Mouse (Mus musculus) forebrain, embryonic 13.5 days (tissue): ENCODE measurements around the gene Trpm1. TPM values are rescaled to one million over a fixed set of nuclear protein-coding genes. Genes with fewer than 3 reads are reported as not detected.

Experiments used
- ATAC-seq: fragments of 200-750 bp; cut with Nextera tagmentation; 2 replicates; pipeline ENCODE4 v1.8.0; 2017
- H3K27ac ChIP-seq: fragments of 300-500 bp; sonication (generic); 2 replicates; pipeline ENCODE4 v1.5.1; 2015; ENCODE audit warnings: inconsistent platforms, mild to moderate bottlenecking, moderate library complexity
- H3K27me3 ChIP-seq: fragments of 300-500 bp; sonication (generic); 2 replicates; pipeline ENCODE4 v1.6.1; 2015; ENCODE audit warnings: mild to moderate bottlenecking, inconsistent platforms
- H3K36me3 ChIP-seq: fragments of 300-500 bp; sonication (generic); 2 replicates; pipeline ENCODE4 v1.6.1; 2015; ENCODE audit warnings: mild to moderate bottlenecking, inconsistent platforms; ENCODE audit not compliant: poor library complexity, severe bottlenecking
- H3K4me1 ChIP-seq: fragments of 300-500 bp; sonication (generic); 2 replicates; pipeline ENCODE4 v1.6.1; 2015; ENCODE audit warnings: inconsistent platforms
- H3K4me2 ChIP-seq: fragments of 300-500 bp; sonication (generic); 2 replicates; pipeline ENCODE4 v1.6.1; 2015; ENCODE audit warnings: inconsistent platforms, mild to moderate bottlenecking, moderate library complexity
- H3K4me3 ChIP-seq: fragments of 300-500 bp; sonication (generic); 2 replicates; pipeline ENCODE4 v1.5.1; 2015; ENCODE audit warnings: mild to moderate bottlenecking, inconsistent platforms
- H3K9ac ChIP-seq: fragments of 300-500 bp; sonication (generic); 2 replicates; pipeline ENCODE4 v1.6.1; 2015; ENCODE audit warnings: mild to moderate bottlenecking, inconsistent platforms
- H3K9me3 ChIP-seq: fragments of 300-500 bp; sonication (generic); replicated peaks from 2 replicates; pipeline ENCODE4 v1.6.1; 2016; ENCODE audit warnings: inconsistent platforms
- WGBS: fragments of 180-500 bp; shearing (Covaris S2); methylation state at CpG from one replicate; pipeline ENCODE4 v1.1.7; 2015; 5-methylcytosine and 5-hydroxymethylcytosine counted together
- polyA plus RNA-seq: library from polyadenylated mRNA; unstranded; fragments of >200 nt; fragmentation: Nextera tagmentation; extraction: Ambion mirVana; gene quantifications from 2 replicates; pipeline ENCODE4 v1.2.1, GENCODE M21; 2015

The Trpm1 gene
- polyA plus RNA-seq, 1 experiment from 2014 or later, result 0.13 TPM

- no peak for ATAC-seq
- Histone ChIP-seq H3K36me3 (no peaks in the 10 kb centered on the region), H3K4me1 (no peaks in the 10 kb centered on the region), H3K27ac (no peak overlapping the region), H3K9ac (no peak overlapping the region), H3K4me2 (no peak overlapping the region), H3K27me3 (no peaks in the 10 kb centered on the region), H3K4me3 (no peak overlapping the region), H3K9me3 (no peaks in the 10 kb centered on the region)
- 89% methylated on average over 5 of the region's 5 CpGs for WGBS
Observed at GRCm38 (mm10) chr7:64223215-64223614, 69.6 kb downstream of the Trpm1 start.

GRCm38 (mm10) chr7:64226339-64227194, 72.9 kb downstream of the Trpm1 start:
- 62% methylated on average over 27 of the region's 27 CpGs for whole genome bisulfite sequencing
- Histone ChIP-seq H3K27me3 (no peaks in the 10 kb centered on the region), H3K27ac (no peak overlapping the region), H3K9me3 (no peaks in the 10 kb centered on the region), H3K9ac (no peak overlapping the region), H3K36me3 (no peaks in the 10 kb centered on the region), H3K4me2 (no peak overlapping the region), H3K4me1 (no peaks in the 10 kb centered on the region), H3K4me3 (no peak overlapping the region)
- 0 out of 2 replicates have a peak, but pooled peaks have one; percentile 36 for ATAC-seq

- Histone ChIP-seq H3K9me3 (no peaks in the 10 kb centered on the region), H3K36me3 (no peaks in the 10 kb centered on the region), H3K4me1 (no peaks in the 10 kb centered on the region), H3K4me2 (no peak overlapping the region), H3K9ac (no peak overlapping the region), H3K27me3 (no peaks in the 10 kb centered on the region), H3K27ac (no peak overlapping the region), H3K4me3 (no peak overlapping the region)
- ATAC-seq, result no peak
- 91% methylated on average over 5 of the region's 5 CpGs for WGBS
Observed at GRCm38 (mm10) chr7:64227586-64227985, 74.0 kb downstream of the Trpm1 start.

GRCm38 (mm10) chr7:64228300-64228699, 74.7 kb downstream of the Trpm1 start:
- no peaks in the 10 kb centered on the region for H3K4me1 ChIP-seq
- H3K27ac ChIP-seq, result no peak overlapping the region
- no peak overlapping the region for H3K9ac ChIP-seq
- no peak overlapping the region for H3K4me3 ChIP-seq
- no peak for ATAC-seq
- no peaks in the 10 kb centered on the region for H3K27me3 ChIP-seq
- no peaks in the 10 kb centered on the region for H3K36me3 ChIP-seq
- WGBS, result 85% methylated on average over 2 of the region's 2 CpGs
- no peak overlapping the region for H3K4me2 ChIP-seq
- no peaks in the 10 kb centered on the region for H3K9me3 ChIP-seq

GRCm38 (mm10) chr7:64229911-64230310, 76.3 kb downstream of the Trpm1 start:
- Histone ChIP-seq H3K27ac (no peak overlapping the region), H3K4me2 (no peak overlapping the region), H3K27me3 (no peaks in the 10 kb centered on the region), H3K9me3 (no peaks in the 10 kb centered on the region), H3K36me3 (no peaks in the 10 kb centered on the region), H3K4me3 (no peak overlapping the region), H3K4me1 (no peaks in the 10 kb centered on the region), H3K9ac (no peak overlapping the region)
- WGBS, result 96% methylated on average over 8 of the region's 8 CpGs
- no peak for ATAC-seq

- Histone ChIP-seq H3K9ac (no peak overlapping the region), H3K36me3 (no peaks in the 10 kb centered on the region), H3K27me3 (no peaks in the 10 kb centered on the region), H3K4me2 (no peak overlapping the region), H3K27ac (no peak overlapping the region), H3K4me3 (no peak overlapping the region), H3K4me1 (no peaks in the 10 kb centered on the region), H3K9me3 (no peaks in the 10 kb centered on the region)
- no peak for ATAC-seq
- whole genome bisulfite sequencing, result 98% methylated on average over 1 of the region's 1 CpGs
Observed at GRCm38 (mm10) chr7:64231001-64231400, 77.4 kb downstream of the Trpm1 start.

GRCm38 (mm10) chr7:64231996-64232395, 78.4 kb downstream of the Trpm1 start:
- H3K27me3 ChIP-seq, result no peaks in the 10 kb centered on the region
- WGBS, result 29% methylated on average over 2 of the region's 2 CpGs
- no peak overlapping the region for H3K27ac ChIP-seq
- no peak overlapping the region for H3K4me2 ChIP-seq
- ATAC-seq, result no peak
- no peak overlapping the region for H3K4me3 ChIP-seq
- H3K9me3 ChIP-seq, result no peaks in the 10 kb centered on the region
- H3K4me1 ChIP-seq, result no peaks in the 10 kb centered on the region
- no peak overlapping the region for H3K9ac ChIP-seq
- H3K36me3 ChIP-seq, result no peaks in the 10 kb centered on the region

GRCm38 (mm10) chr7:64234310-64234820, 80.7 kb downstream of the Trpm1 start:
- no peak overlapping the region for H3K4me2 ChIP-seq
- no peaks in the 10 kb centered on the region for H3K4me1 ChIP-seq
- no peaks in the 10 kb centered on the region for H3K36me3 ChIP-seq
- no peak overlapping the region for H3K27ac ChIP-seq
- WGBS, result 85% methylated on average over 5 of the region's 5 CpGs
- H3K27me3 ChIP-seq, result no peaks in the 10 kb centered on the region
- no peaks in the 10 kb centered on the region for H3K9me3 ChIP-seq
- no peak overlapping the region for H3K4me3 ChIP-seq
- no peak for ATAC-seq
- no peak overlapping the region for H3K9ac ChIP-seq

GRCm38 (mm10) chr7:64236521-64236920, 82.9 kb downstream of the Trpm1 start:
- Histone ChIP-seq H3K36me3 (no peaks in the 10 kb centered on the region), H3K27ac (no peak overlapping the region), H3K9ac (no peak overlapping the region), H3K4me3 (no peak overlapping the region), H3K27me3 (no peaks in the 10 kb centered on the region), H3K9me3 (no peaks in the 10 kb centered on the region), H3K4me2 (no peak overlapping the region), H3K4me1 (no peaks in the 10 kb centered on the region)
- no peak for ATAC-seq
- WGBS, result 70% methylated on average over 4 of the region's 4 CpGs

GRCm38 (mm10) chr7:64237747-64238146, 84.1 kb downstream of the Trpm1 start:
- no peak overlapping the region for H3K9ac ChIP-seq
- H3K4me3 ChIP-seq, result no peak overlapping the region
- H3K4me2 ChIP-seq, result no peak overlapping the region
- ATAC-seq, result no peak
- H3K4me1 ChIP-seq, result no peaks in the 10 kb centered on the region
- H3K27me3 ChIP-seq, result no peaks in the 10 kb centered on the region
- no peaks in the 10 kb centered on the region for H3K36me3 ChIP-seq
- H3K27ac ChIP-seq, result no peak overlapping the region
- 92% methylated on average over 8 of the region's 8 CpGs for WGBS
- H3K9me3 ChIP-seq, result no peaks in the 10 kb centered on the region

GRCm38 (mm10) chr7:64238410-64239086, 84.9 kb downstream of the Trpm1 start:
- no peak overlapping the region for H3K9ac ChIP-seq
- 89% methylated on average over 7 of the region's 7 CpGs for WGBS
- no peaks in the 10 kb centered on the region for H3K27me3 ChIP-seq
- H3K36me3 ChIP-seq, result no peaks in the 10 kb centered on the region
- H3K4me3 ChIP-seq, result no peak overlapping the region
- no peaks in the 10 kb centered on the region for H3K4me1 ChIP-seq
- no peak overlapping the region for H3K4me2 ChIP-seq
- H3K9me3 ChIP-seq, result no peaks in the 10 kb centered on the region
- no peak for ATAC-seq
- H3K27ac ChIP-seq, result no peak overlapping the region

GRCm38 (mm10) chr7:64239138-64239805, 85.6 kb downstream of the Trpm1 start:
- Histone ChIP-seq H3K9me3 (no peaks in the 10 kb centered on the region), H3K4me2 (no peak overlapping the region), H3K9ac (no peak overlapping the region), H3K27me3 (no peaks in the 10 kb centered on the region), H3K4me1 (no peaks in the 10 kb centered on the region), H3K27ac (no peak overlapping the region), H3K4me3 (no peak overlapping the region), H3K36me3 (no peaks in the 10 kb centered on the region)
- WGBS, result 87% methylated on average over 9 of the region's 9 CpGs
- no peak for ATAC-seq
